Mouse (Mus musculus): ENCODE measurements around the gene Acss1.

DNA sequence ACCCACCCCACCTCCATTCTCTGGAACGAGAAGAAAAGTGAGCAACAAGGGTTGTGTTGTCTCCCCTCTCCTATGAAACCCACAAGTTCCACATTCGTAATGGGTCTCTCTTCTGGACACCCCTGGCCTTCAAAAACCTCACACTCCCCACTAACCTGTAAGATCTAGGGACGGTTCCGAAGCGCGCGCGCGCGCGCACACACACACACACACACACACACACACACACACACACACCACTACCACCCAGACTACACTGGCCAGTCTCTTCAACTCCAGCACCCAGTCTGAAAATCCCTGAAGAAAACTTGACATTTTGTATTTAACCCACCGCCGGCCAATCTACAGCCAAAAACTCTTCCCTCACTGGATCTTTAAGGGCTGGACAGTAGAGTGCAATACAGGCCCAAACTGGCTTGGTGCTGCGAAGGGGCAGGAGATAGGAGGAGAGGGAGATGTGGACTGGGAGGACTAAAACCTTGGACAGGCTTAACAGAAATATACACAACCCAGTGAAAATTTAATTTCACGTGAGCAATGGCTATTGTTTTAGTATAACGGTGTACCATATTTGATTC, 21.0 kb upstream of the Acss1 start, which contains the start of gene Vsx1:
- no peak for TF ChIP-seq CTCF (IDR thresholded peaks at IDR 0.05)
- no peak for TF ChIP-seq EP300 (IDR thresholded peaks at IDR 0.05)
